Mouse (Mus musculus): ENCODE measurements around the gene Snd1. TPM values are rescaled to one million over a fixed set of nuclear protein-coding genes. Genes with fewer than 3 reads are reported as not detected.

The Snd1 gene
- total and polyA plus RNA-seq, 2 experiments from 2014 or later: 54.7 to 120 TPM

DNA sequence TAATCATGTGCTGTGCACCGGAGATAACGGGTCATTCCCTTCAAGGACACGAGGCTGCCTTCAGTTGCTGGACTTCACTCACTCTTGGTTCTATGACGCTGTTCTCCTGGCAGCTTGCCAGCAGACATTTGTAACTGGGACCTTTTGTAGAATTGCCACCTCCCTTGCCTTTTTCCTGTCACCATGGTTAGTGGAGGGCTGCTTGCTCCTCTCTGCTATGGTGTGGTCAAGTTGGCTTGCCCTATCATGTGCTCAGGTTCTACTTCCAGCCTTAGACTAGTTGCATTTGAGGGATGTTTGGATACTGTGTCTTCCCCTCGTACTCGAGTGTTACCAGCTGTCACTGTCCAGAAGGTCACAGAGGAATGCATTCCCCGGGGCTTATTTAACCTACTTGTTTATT lies 143.8 kb downstream of the Snd1 start:
- Histone ChIP-seq H3K4me3 (ENCODE audit: low read depth, low read length) (no peak overlapping the region), H3K4me1 (ENCODE audit: control insufficient read depth, insufficient read depth) (peaks cover 41% of the 10 kb centered on the region)
- TF ChIP-seq EP300 (IDR thresholded peaks at IDR 0.05; ENCODE audit: low read depth): no peak
- TF ChIP-seq CTCF (IDR thresholded peaks at IDR 0.05; ENCODE audit: low read depth): no peak

DNA sequence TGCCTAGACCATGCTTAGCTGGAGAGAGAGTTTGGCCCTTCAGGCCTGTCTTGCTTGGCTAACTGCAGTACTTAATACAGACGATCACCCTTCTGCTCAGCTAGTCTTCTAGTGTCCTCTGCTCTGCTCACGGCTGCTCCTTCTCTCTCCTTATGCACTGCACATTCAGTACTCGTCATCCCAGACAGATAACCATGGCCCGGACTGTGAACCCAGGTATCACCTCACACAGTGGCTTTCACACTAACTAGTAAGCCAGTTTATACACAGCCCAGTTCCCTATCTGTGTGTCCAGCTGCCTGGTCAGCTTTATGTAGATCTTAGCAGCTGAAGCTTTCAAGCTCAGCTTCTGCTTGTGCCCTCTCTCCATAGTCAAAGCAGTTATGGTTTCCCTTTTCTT lies 146.5 kb downstream of the Snd1 start:
- Histone ChIP-seq H3K4me3 (ENCODE audit: low read depth, low read length) (no peak overlapping the region), H3K36me3 (replicated peaks; ENCODE audit: control insufficient read depth, insufficient read depth, low read length) (peaks cover 2% of the 10 kb centered on the region), H3K4me1 (ENCODE audit: control insufficient read depth, insufficient read depth) (peaks cover 41% of the 10 kb centered on the region), H3K27me3 (ENCODE audit: control insufficient read depth, insufficient read depth, low read length) (no peaks in the 10 kb centered on the region), H3K4me2 (ENCODE audit: low read depth, low read length) (no peak overlapping the region), H3K9me3 (replicated peaks; ENCODE audit: control insufficient read depth, low read length) (no peaks in the 10 kb centered on the region), H3K9ac (replicated peaks; ENCODE audit: low read depth, low read length) (no peak overlapping the region), H3K27ac (ENCODE audit: low read depth) (no peak overlapping the region)
- no peak for TF ChIP-seq CTCF (IDR thresholded peaks at IDR 0.05; ENCODE audit: low read depth)
- no peak for TF ChIP-seq EP300 (IDR thresholded peaks at IDR 0.05; ENCODE audit: low read depth)
- 53% methylated on average over 4 of the region's 4 CpGs for WGBS
- ATAC-seq (ENCODE audit: insufficient read depth, low read depth) (no peak), DNase-seq (ENCODE audit: low spot score) (no peak)

More for the DNA sequence above, 143.8 kb downstream of the Snd1 start:
- H3K27me3 ChIP-seq (ENCODE audit: control insufficient read depth, insufficient read depth, low read length): no peaks in the 10 kb centered on the region
- ATAC-seq (ENCODE audit: insufficient read depth, low read depth): peak; percentile 72
- peak overlapping the region; percentile 74 for H3K27ac ChIP-seq (ENCODE audit: low read depth)
- H3K4me2 ChIP-seq (ENCODE audit: low read depth, low read length): peak overlapping the region; percentile 16; the same call in 1 of the 2 replicates
- no peaks in the 10 kb centered on the region for H3K36me3 ChIP-seq (replicated peaks; ENCODE audit: control insufficient read depth, insufficient read depth, low read length)
- H3K9me3 ChIP-seq (replicated peaks; ENCODE audit: control insufficient read depth, low read length): no peaks in the 10 kb centered on the region
- whole genome bisulfite sequencing: 8% methylated on average over 7 of the region's 7 CpGs
- peak; percentile 69 for DNase-seq (ENCODE audit: low spot score)
- H3K9ac ChIP-seq (replicated peaks; ENCODE audit: low read depth, low read length): no peak overlapping the region

DNA sequence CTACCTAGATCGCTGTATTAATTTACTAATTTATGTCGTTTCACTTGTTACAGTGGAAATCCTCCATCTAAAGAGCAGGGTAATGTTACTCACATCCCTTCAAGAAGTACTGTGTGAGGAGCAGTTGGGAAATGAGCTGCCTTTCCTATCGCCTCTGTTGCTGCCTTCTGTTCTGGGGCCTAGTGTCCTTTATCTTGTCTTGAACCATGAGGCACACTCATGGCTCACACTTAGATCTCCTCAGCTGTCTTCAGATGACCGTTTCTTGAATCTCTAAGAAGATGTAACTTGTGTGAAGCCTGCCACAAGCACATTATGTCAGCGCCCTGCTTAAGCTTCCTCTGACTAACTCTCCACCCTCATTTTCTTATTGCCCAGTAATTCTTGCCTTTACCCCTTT lies 147.0 kb downstream of the Snd1 start:
- H3K4me1 ChIP-seq (ENCODE audit: control insufficient read depth, insufficient read depth): peaks cover 41% of the 10 kb centered on the region

GRCm38 (mm10) chr6:28622522-28622921 lies 147.6 kb downstream of the Snd1 start:
- 11% methylated on average over 6 of the region's 6 CpGs for WGBS

More for the DNA sequence above, 147.0 kb downstream of the Snd1 start:
- no peaks in the 10 kb centered on the region for H3K9me3 ChIP-seq (replicated peaks; ENCODE audit: control insufficient read depth, low read length)
- no peak overlapping the region for H3K4me3 ChIP-seq (ENCODE audit: low read depth, low read length)
- H3K4me2 ChIP-seq (ENCODE audit: low read depth, low read length): no peak overlapping the region
- no peak overlapping the region for H3K9ac ChIP-seq (replicated peaks; ENCODE audit: low read depth, low read length)
- no peak for DNase-seq (ENCODE audit: low spot score)
- no peaks in the 10 kb centered on the region for H3K27me3 ChIP-seq (ENCODE audit: control insufficient read depth, insufficient read depth, low read length)
- peaks cover 7% of the 10 kb centered on the region for H3K36me3 ChIP-seq (replicated peaks; ENCODE audit: control insufficient read depth, insufficient read depth, low read length)
- WGBS: 70% methylated on average over 5 of the region's 5 CpGs
- TF ChIP-seq CTCF (IDR thresholded peaks at IDR 0.05; ENCODE audit: low read depth) (no peak), EP300 (IDR thresholded peaks at IDR 0.05; ENCODE audit: low read depth) (no peak)
- H3K27ac ChIP-seq (ENCODE audit: low read depth): 0 out of 2 replicates have a peak overlapping the region, but pooled peaks have one; percentile 23
- no peak for ATAC-seq (ENCODE audit: insufficient read depth, low read depth)

GRCm38 (mm10) chr6:28622963-28623362 lies 148.0 kb downstream of the Snd1 start:
- no peak overlapping the region for H3K9ac ChIP-seq (replicated peaks; ENCODE audit: low read depth, low read length)
- H3K9me3 ChIP-seq (replicated peaks; ENCODE audit: control insufficient read depth, low read length): no peaks in the 10 kb centered on the region
- H3K4me2 ChIP-seq (ENCODE audit: low read depth, low read length): no peak overlapping the region
- no peak overlapping the region for H3K4me3 ChIP-seq (ENCODE audit: low read depth, low read length)
- H3K27me3 ChIP-seq (ENCODE audit: control insufficient read depth, insufficient read depth, low read length): no peaks in the 10 kb centered on the region
- no peak for ATAC-seq (ENCODE audit: insufficient read depth, low read depth)
- no peak overlapping the region; the same call in 1 of the 2 replicates for H3K27ac ChIP-seq (ENCODE audit: low read depth)
- peaks cover 10% of the 10 kb centered on the region for H3K36me3 ChIP-seq (replicated peaks; ENCODE audit: control insufficient read depth, insufficient read depth, low read length)
- H3K4me1 ChIP-seq (ENCODE audit: control insufficient read depth, insufficient read depth): peaks cover 40% of the 10 kb centered on the region
- TF ChIP-seq CTCF (IDR thresholded peaks at IDR 0.05; ENCODE audit: low read depth) (no peak), EP300 (IDR thresholded peaks at IDR 0.05; ENCODE audit: low read depth) (no peak)
- DNase-seq (ENCODE audit: low spot score): no peak
- 66% methylated on average over 3 of the region's 3 CpGs for whole genome bisulfite sequencing

More at GRCm38 (mm10) chr6:28622522-28622921, 147.6 kb downstream of the Snd1 start:
- Histone ChIP-seq H3K4me3 (ENCODE audit: low read depth, low read length) (no peak overlapping the region), H3K27me3 (ENCODE audit: control insufficient read depth, insufficient read depth, low read length) (no peaks in the 10 kb centered on the region), H3K36me3 (replicated peaks; ENCODE audit: control insufficient read depth, insufficient read depth, low read length) (peaks cover 10% of the 10 kb centered on the region), H3K9me3 (replicated peaks; ENCODE audit: control insufficient read depth, low read length) (no peaks in the 10 kb centered on the region), H3K4me2 (ENCODE audit: low read depth, low read length) (no peak overlapping the region), H3K27ac (ENCODE audit: low read depth) (no peak overlapping the region; the same call in 1 of the 2 replicates), H3K9ac (replicated peaks; ENCODE audit: low read depth, low read length) (no peak overlapping the region), H3K4me1 (ENCODE audit: control insufficient read depth, insufficient read depth) (peaks cover 41% of the 10 kb centered on the region)
- peak; percentile 59 for DNase-seq (ENCODE audit: low spot score)
- ATAC-seq (ENCODE audit: insufficient read depth, low read depth): peak; percentile 39; the same call in 1 of the 2 replicates
- TF ChIP-seq CTCF (IDR thresholded peaks at IDR 0.05; ENCODE audit: low read depth) (no peak), EP300 (IDR thresholded peaks at IDR 0.05; ENCODE audit: low read depth) (no peak)

GRCm38 (mm10) chr6:28628408-28628807 lies 153.5 kb downstream of the Snd1 start:
- H3K27me3 ChIP-seq (ENCODE audit: control insufficient read depth, insufficient read depth, low read length): no peaks in the 10 kb centered on the region
- H3K4me1 ChIP-seq (ENCODE audit: control insufficient read depth, insufficient read depth): peaks cover 11% of the 10 kb centered on the region
- WGBS: 37% methylated on average over 1 of the region's 1 CpGs
- ATAC-seq (ENCODE audit: insufficient read depth, low read depth) (no peak), DNase-seq (ENCODE audit: low spot score) (no peak)
- peaks cover 10% of the 10 kb centered on the region for H3K36me3 ChIP-seq (replicated peaks; ENCODE audit: control insufficient read depth, insufficient read depth, low read length)
- H3K27ac ChIP-seq (ENCODE audit: low read depth): no peak overlapping the region
- H3K9me3 ChIP-seq (replicated peaks; ENCODE audit: control insufficient read depth, low read length): no peaks in the 10 kb centered on the region
- H3K4me3 ChIP-seq (ENCODE audit: low read depth, low read length): no peak overlapping the region
- no peak overlapping the region for H3K4me2 ChIP-seq (ENCODE audit: low read depth, low read length)
- TF ChIP-seq EP300 (IDR thresholded peaks at IDR 0.05; ENCODE audit: low read depth): no peak
- no peak for TF ChIP-seq CTCF (IDR thresholded peaks at IDR 0.05; ENCODE audit: low read depth)
- no peak overlapping the region for H3K9ac ChIP-seq (replicated peaks; ENCODE audit: low read depth, low read length)
